Mouse (Mus musculus): ENCODE data around the gene Ccr8. TPM values are rescaled to one million over a fixed set of nuclear protein-coding genes. Genes with fewer than 3 reads are reported as not detected.
A peak's percentile ranks its signal among the peaks of the same experiment; 100 is the strongest.

Gene Ccr8
- polyA plus RNA-seq, 1 experiment: not detected

GRCm38 (mm10) chr9:120081247-120081646 is 10.7 kb upstream of the Ccr8 start:
- no peak for TF ChIP-seq GATA1 (IDR thresholded peaks at IDR 0.05; ENCODE audit: low read length)

GRCm38 (mm10) chr9:120081967-120082366 is 9.9 kb upstream of the Ccr8 start:
- TF ChIP-seq GATA1 (IDR thresholded peaks at IDR 0.05; ENCODE audit: low read length): no peak

- TF ChIP-seq GATA1 (IDR thresholded peaks at IDR 0.05; ENCODE audit: low read length): no peak
Measured at GRCm38 (mm10) chr9:120082691-120083090, 9.2 kb upstream of the Ccr8 start.

- TF ChIP-seq GATA1 (IDR thresholded peaks at IDR 0.05; ENCODE audit: low read length): no peak
Measured at GRCm38 (mm10) chr9:120083158-120083894, 8.6 kb upstream of the Ccr8 start.

- no peak for TF ChIP-seq GATA1 (IDR thresholded peaks at IDR 0.05; ENCODE audit: low read length)
Measured at GRCm38 (mm10) chr9:120084406-120084805, 7.5 kb upstream of the Ccr8 start.

- no peak for TF ChIP-seq GATA1 (IDR thresholded peaks at IDR 0.05; ENCODE audit: low read length)
Measured at GRCm38 (mm10) chr9:120089125-120089524, 2.8 kb upstream of the Ccr8 start.

- TF ChIP-seq GATA1 (IDR thresholded peaks at IDR 0.05; ENCODE audit: low read length): no peak
Measured at GRCm38 (mm10) chr9:120091086-120091485, 828 bp upstream of the Ccr8 start.

GRCm38 (mm10) chr9:120093701-120094100 is 1.8 kb downstream of the Ccr8 start:
- no peak for TF ChIP-seq GATA1 (IDR thresholded peaks at IDR 0.05; ENCODE audit: low read length)

GRCm38 (mm10) chr9:120095886-120096285 is 4.0 kb downstream of the Ccr8 start:
- TF ChIP-seq GATA1 (IDR thresholded peaks at IDR 0.05; ENCODE audit: low read length): no peak

- no peak for TF ChIP-seq GATA1 (IDR thresholded peaks at IDR 0.05; ENCODE audit: low read length)
Measured at GRCm38 (mm10) chr9:120098682-120099081, 6.8 kb downstream of the Ccr8 start.

GRCm38 (mm10) chr9:120099304-120099703 is 7.4 kb downstream of the Ccr8 start:
- TF ChIP-seq GATA1 (IDR thresholded peaks at IDR 0.05; ENCODE audit: low read length): no peak

GRCm38 (mm10) chr9:120101165-120101564 is 9.3 kb downstream of the Ccr8 start:
- no peak for TF ChIP-seq GATA1 (IDR thresholded peaks at IDR 0.05; ENCODE audit: low read length)

- no peak for TF ChIP-seq GATA1 (IDR thresholded peaks at IDR 0.05; ENCODE audit: low read length)
Measured at GRCm38 (mm10) chr9:120110211-120111018, 18.5 kb downstream of the Ccr8 start, which contains the start of gene Slc25a38. TSS of gene Slc25a38 (plus strand) at chr9:120110374.

- TF ChIP-seq GATA1 (IDR thresholded peaks at IDR 0.05; ENCODE audit: low read length): no peak
Measured at GRCm38 (mm10) chr9:120111156-120111945, 19.4 kb downstream of the Ccr8 start.

- TF ChIP-seq GATA1 (IDR thresholded peaks at IDR 0.05; ENCODE audit: low read length): peak; percentile 88
Measured at GRCm38 (mm10) chr9:120112472-120112871, 20.6 kb downstream of the Ccr8 start.

GRCm38 (mm10) chr9:120113456-120113855 is 21.5 kb downstream of the Ccr8 start:
- TF ChIP-seq GATA1 (IDR thresholded peaks at IDR 0.05; ENCODE audit: low read length): no peak
